Comparison of ENCODE assay signal across 13 mouse cellular contexts in genomic region chr4:16820371-16820770, GRCm38 (mm10).
"Had no signal": no experiment of that assay in that cellular context is flagged by ENCODE, and none has a peak within 500 bp of the region (broad histone marks: within the 10 kb centered on the region; RNA-seq: fewer than 3 reads in every experiment).

No protein-coding gene starts in this region.

- DNase-seq: gastrocnemius, adult 2 months; gastrocnemius, postnatal 10 days; gastrocnemius, postnatal 25 days; heart, adult 18-20 months; heart, postnatal 10 days; heart, postnatal 4 days; kidney, adult 18-20 months; kidney, adult 9 months; kidney, postnatal 14 days; kidney, postnatal 36 days; layer of hippocampus, adult 9-11 months; liver; liver, embryonic 13.5 days had no signal
